Comparison of ENCODE assay signal across 11 mouse cellular contexts in genomic region chr13:57431815-57432214, GRCm38 (mm10).
"Had no signal": no experiment of that assay in that cellular context is flagged by ENCODE, and none has a peak within 500 bp of the region (broad histone marks: within the 10 kb centered on the region; RNA-seq: fewer than 3 reads in every experiment).

No protein-coding gene starts in this region.

- H3K4me3 ChIP-seq: limb, embryonic 10.5 days; midbrain, embryonic 15.5 days; neural tube, embryonic 13.5 days had no signal

- H3K27me3 ChIP-seq: midbrain, embryonic 15.5 days; neural tube, embryonic 13.5 days had no signal

- H3K27ac ChIP-seq: limb, embryonic 10.5 days; midbrain, embryonic 15.5 days; neural tube, embryonic 13.5 days had no signal

- H3K4me1 ChIP-seq: midbrain, embryonic 15.5 days had no signal

- H3K36me3 ChIP-seq: limb, embryonic 10.5 days; midbrain, embryonic 15.5 days had no signal

- DNase-seq: kidney, adult 8-10 months; kidney, postnatal 25 days; layer of hippocampus, adult 9-11 months; lung, postnatal 36 days; retina, postnatal 1 day; right cerebral cortex, postnatal 4 days; spleen, adult 18-20 months; thymus, postnatal 36 days had no signal
